Mouse (Mus musculus): ENCODE measurements around the gene Acot8. TPM values are rescaled to one million over a fixed set of nuclear protein-coding genes. Genes with fewer than 3 reads are reported as not detected.

Gene Acot8
- polyA plus RNA-seq (2015; fragmentation: Nextera tagmentation; extraction: Ambion mirVana) = 23.1 and 25.0 TPM in 2 replicates

- under 1% methylated on average over 47 of the region's 47 CpGs for WGBS (ENCODE audit: insufficient replicate concordance)
- Histone ChIP-seq H3K9ac (replicated peaks) (peak within 1 kb of the TSS; percentile 82), H3K27ac (ENCODE audit: low read depth) (peak within 1 kb of the TSS; percentile 93), H3K4me2 (ENCODE audit: low read depth, low read length) (peak within 1 kb of the TSS; percentile 83), H3K27me3 (ENCODE audit: insufficient read depth, low read length) (no peaks in the 10 kb centered on the region), H3K4me1 (ENCODE audit: insufficient read depth) (peaks cover 29% of the 10 kb centered on the region), H3K36me3 (replicated peaks; ENCODE audit: insufficient read depth, low read length) (peaks cover 18% of the 10 kb centered on the region), H3K9me3 (ENCODE audit: low read length) (no peaks in the 10 kb centered on the region), H3K4me3 (ENCODE audit: low read depth, low read length) (peak within 1 kb of the TSS; percentile 85)
- ATAC-seq = peak; percentile 96
- peak; percentile 98 for DNase-seq
- TF ChIP-seq CTCF (IDR thresholded peaks at IDR 0.05; ENCODE audit: low read depth) (no peak), EP300 (IDR thresholded peaks at IDR 0.05; ENCODE audit: low read depth) (peak; percentile 86)
Observed at GRCm38 (mm10) chr2:164804533-164805331, at the start of gene Acot8, which contains the start of gene Zswim3. Gene Acot8, minus strand, starts transcription at chr2:164804882. Gene Zswim3, plus strand, starts transcription at chr2:164805098.

GRCm38 (mm10) chr2:164850061-164850460 is 45.4 kb upstream of the Acot8 start:
- H3K4me1 ChIP-seq (ENCODE audit: insufficient read depth) = no peaks in the 10 kb centered on the region
- WGBS (ENCODE audit: insufficient replicate concordance) = 66% methylated on average over 8 of the region's 8 CpGs

GRCm38 (mm10) chr2:164845782-164846181 is 41.1 kb upstream of the Acot8 start:
- ATAC-seq (no peak), DNase-seq (no peak)
- 48% methylated on average over 3 of the region's 3 CpGs for WGBS (ENCODE audit: insufficient replicate concordance)
- no peaks in the 10 kb centered on the region for H3K4me1 ChIP-seq (ENCODE audit: insufficient read depth)
- no peak overlapping the region for H3K4me3 ChIP-seq (ENCODE audit: low read depth, low read length)
- H3K9ac ChIP-seq (replicated peaks) = no peak overlapping the region
- no peak overlapping the region for H3K27ac ChIP-seq (ENCODE audit: low read depth)
- H3K9me3 ChIP-seq (ENCODE audit: low read length) = no peaks in the 10 kb centered on the region
- no peaks in the 10 kb centered on the region for H3K36me3 ChIP-seq (replicated peaks; ENCODE audit: insufficient read depth, low read length)
- no peak overlapping the region for H3K4me2 ChIP-seq (ENCODE audit: low read depth, low read length)
- TF ChIP-seq EP300 (IDR thresholded peaks at IDR 0.05; ENCODE audit: low read depth) = no peak
- peak; percentile 62 for TF ChIP-seq CTCF (IDR thresholded peaks at IDR 0.05; ENCODE audit: low read depth)
- H3K27me3 ChIP-seq (ENCODE audit: insufficient read depth, low read length) = no peaks in the 10 kb centered on the region

More at GRCm38 (mm10) chr2:164850061-164850460, 45.4 kb upstream of the Acot8 start:
- Histone ChIP-seq H3K27ac (ENCODE audit: low read depth) (no peak overlapping the region), H3K9ac (replicated peaks) (no peak overlapping the region), H3K4me2 (ENCODE audit: low read depth, low read length) (no peak overlapping the region), H3K4me3 (ENCODE audit: low read depth, low read length) (no peak overlapping the region), H3K27me3 (ENCODE audit: insufficient read depth, low read length) (peaks cover 9% of the 10 kb centered on the region), H3K36me3 (replicated peaks; ENCODE audit: insufficient read depth, low read length) (no peaks in the 10 kb centered on the region), H3K9me3 (ENCODE audit: low read length) (no peaks in the 10 kb centered on the region)
- TF ChIP-seq EP300 (IDR thresholded peaks at IDR 0.05; ENCODE audit: low read depth) (no peak), CTCF (IDR thresholded peaks at IDR 0.05; ENCODE audit: low read depth) (no peak)
- ATAC-seq (no peak), DNase-seq (no peak)

- Histone ChIP-seq H3K27ac (ENCODE audit: low read depth) (no peak overlapping the region), H3K4me3 (ENCODE audit: low read depth, low read length) (no peak overlapping the region), H3K36me3 (replicated peaks; ENCODE audit: insufficient read depth, low read length) (peaks cover 32% of the 10 kb centered on the region), H3K4me1 (ENCODE audit: insufficient read depth) (peaks cover 16% of the 10 kb centered on the region), H3K9ac (replicated peaks) (0 out of 2 replicates have a peak overlapping the region, but pooled peaks have one; percentile 71), H3K27me3 (ENCODE audit: insufficient read depth, low read length) (no peaks in the 10 kb centered on the region), H3K4me2 (ENCODE audit: low read depth, low read length) (peak overlapping the region; percentile 98), H3K9me3 (ENCODE audit: low read length) (no peaks in the 10 kb centered on the region)
- no peak for TF ChIP-seq EP300 (IDR thresholded peaks at IDR 0.05; ENCODE audit: low read depth)
- TF ChIP-seq CTCF (IDR thresholded peaks at IDR 0.05; ENCODE audit: low read depth) = no peak
- ATAC-seq (no peak), DNase-seq (no peak)
- WGBS (ENCODE audit: insufficient replicate concordance) = 87% methylated on average over 4 of the region's 4 CpGs
Observed at GRCm38 (mm10) chr2:164835164-164835563, 30.5 kb upstream of the Acot8 start.

- no peak for DNase-seq
- Histone ChIP-seq H3K27me3 (ENCODE audit: insufficient read depth, low read length) (no peaks in the 10 kb centered on the region), H3K4me2 (ENCODE audit: low read depth, low read length) (peak overlapping the region; percentile 98), H3K4me1 (ENCODE audit: insufficient read depth) (peaks cover 16% of the 10 kb centered on the region), H3K9ac (replicated peaks) (peak overlapping the region; percentile 71), H3K27ac (ENCODE audit: low read depth) (peak overlapping the region; percentile 12; the same call in 1 of the 2 replicates), H3K4me3 (ENCODE audit: low read depth, low read length) (peak overlapping the region; percentile 60), H3K9me3 (ENCODE audit: low read length) (no peaks in the 10 kb centered on the region), H3K36me3 (replicated peaks; ENCODE audit: insufficient read depth, low read length) (peaks cover 26% of the 10 kb centered on the region)
- TF ChIP-seq CTCF (IDR thresholded peaks at IDR 0.05; ENCODE audit: low read depth) = peak; percentile 13; the same call in 1 of the 2 replicates
- no peak for TF ChIP-seq EP300 (IDR thresholded peaks at IDR 0.05; ENCODE audit: low read depth)
- 36% methylated on average over 8 of the region's 8 CpGs for WGBS (ENCODE audit: insufficient replicate concordance)
- no peak for ATAC-seq
Observed at GRCm38 (mm10) chr2:164834531-164834930, 29.8 kb upstream of the Acot8 start.

- WGBS (ENCODE audit: insufficient replicate concordance) = 0% methylated on average over 31 of the region's 31 CpGs
- Histone ChIP-seq H3K27me3 (ENCODE audit: insufficient read depth, low read length) (no peaks in the 10 kb centered on the region), H3K4me3 (ENCODE audit: low read depth, low read length) (peak within 1 kb of the TSS; percentile 60), H3K9me3 (ENCODE audit: low read length) (no peaks in the 10 kb centered on the region), H3K4me1 (ENCODE audit: insufficient read depth) (peaks cover 16% of the 10 kb centered on the region), H3K36me3 (replicated peaks; ENCODE audit: insufficient read depth, low read length) (peaks cover 16% of the 10 kb centered on the region), H3K9ac (replicated peaks) (peak within 1 kb of the TSS; percentile 71), H3K27ac (ENCODE audit: low read depth) (peak within 1 kb of the TSS; percentile 88), H3K4me2 (ENCODE audit: low read depth, low read length) (peak within 1 kb of the TSS; percentile 98)
- ATAC-seq = peak; percentile 67
- peak; percentile 49; the same call in 1 of the 2 replicates for TF ChIP-seq EP300 (IDR thresholded peaks at IDR 0.05; ENCODE audit: low read depth)
- TF ChIP-seq CTCF (IDR thresholded peaks at IDR 0.05; ENCODE audit: low read depth) = peak; percentile 51
- DNase-seq = peak; percentile 89
Observed at GRCm38 (mm10) chr2:164833314-164833959, 28.8 kb upstream of the Acot8 start, which contains the start of gene Neurl2. Gene Neurl2, minus strand, starts transcription at chr2:164833456.

Measured in liver, postnatal 0 days (tissue).